Mouse (Mus musculus): Measurements from ENCODE around the gene 4930426L09Rik. TPM values are rescaled to one million over a fixed set of nuclear protein-coding genes. Genes with fewer than 3 reads are reported as not detected.

Gene 4930426L09Rik
- polyA plus RNA-seq, 1 experiment from 2014 or later: 0.48 TPM

Other genes with a start within 250 kb of the 4930426L09Rik start
- 20.1 and 20.5 TPM in 2 replicates for gene Pip4k2a, start 217 bp upstream of the 4930426L09Rik start, polyA plus RNA-seq (2014; fragmentation: Nextera tagmentation; extraction: Ambion mirVana)
- 0.11 TPM in 1 of 2 replicates, not detected in the other for gene Armc3, start 201.0 kb downstream of the 4930426L09Rik start, polyA plus RNA-seq (2014; fragmentation: Nextera tagmentation; extraction: Ambion mirVana)